Mouse (Mus musculus) heart, embryonic 14.5 days (tissue): ENCODE results near the gene Stra8. TPM values are rescaled to one million over a fixed set of nuclear protein-coding genes. Genes with fewer than 3 reads are reported as not detected.

Experiments used
- ATAC-seq: fragments of 200-750 bp; cut with Nextera tagmentation; 2 replicates; pipeline ENCODE4 v1.8.0; 2017; ENCODE audit warnings: low read depth, moderate TSS enrichment; ENCODE audit not compliant: insufficient number of reproducible peaks, insufficient read depth, low FRiP score
- H3K27ac ChIP-seq, 2 experiments: fragments of 200-500 bp in 1 of 2; fragments of 300-500 bp in 1 of 2; sonication (generic) in 1 of 2; replicated peaks in 1 of 2; 2 replicates each; pipeline ENCODE4 v1.5.1; 2012 to 2014; ENCODE audit warnings: low read depth in 2 of 2, low read length in 2 of 2, control low read depth in 1 of 2, mild to moderate bottlenecking in 1 of 2, mixed read lengths in 1 of 2; ENCODE audit not compliant: control insufficient read depth in 1 of 2, insufficient read depth in 1 of 2
- H3K27me3 ChIP-seq: fragments of 300-500 bp; sonication (generic); 2 replicates; pipeline ENCODE4 v1.6.1; 2014; ENCODE audit warnings: mild to moderate bottlenecking, low read length, control low read depth; ENCODE audit not compliant: control insufficient read depth, insufficient read depth
- H3K36me3 ChIP-seq: fragments of 300-500 bp; sonication (generic); 2 replicates; pipeline ENCODE4 v1.6.1; 2014; ENCODE audit warnings: mild to moderate bottlenecking, control low read depth, low read length, mixed read lengths; ENCODE audit not compliant: control insufficient read depth, insufficient read depth
- H3K4me1 ChIP-seq, 2 experiments: fragments of 200-500 bp in 1 of 2; fragments of 300-500 bp in 1 of 2; sonication (generic) in 1 of 2; 2 replicates each; pipeline ENCODE4 v1.6.1; 2012 to 2014; ENCODE audit warnings: low read length in 2 of 2, control low read depth in 1 of 2, mixed read lengths in 1 of 2; ENCODE audit not compliant: control insufficient read depth in 2 of 2, insufficient read depth in 2 of 2
- H3K4me2 ChIP-seq: fragments of 300-500 bp; sonication (generic); 2 replicates; pipeline ENCODE4 v1.6.1; 2014; ENCODE audit warnings: mild to moderate bottlenecking, low read length
- H3K4me3 ChIP-seq, 2 experiments: fragments of 200-500 bp in 1 of 2; fragments of 300-500 bp in 1 of 2; sonication (generic) in 1 of 2; 2 replicates each; pipeline ENCODE4 v1.5.1; 2012 to 2014; ENCODE audit warnings: low read length in 2 of 2, mild to moderate bottlenecking in 2 of 2, control low read depth in 1 of 2, low read depth in 1 of 2, moderate library complexity in 1 of 2; ENCODE audit not compliant: control insufficient read depth in 1 of 2, insufficient read depth in 1 of 2
- H3K9ac ChIP-seq: fragments of 300-500 bp; sonication (generic); 2 replicates; pipeline ENCODE4 v1.6.1; 2014; ENCODE audit warnings: mild to moderate bottlenecking, low read length
- H3K9me3 ChIP-seq: fragments of 300-500 bp; sonication (generic); 2 replicates; pipeline ENCODE4 v1.6.1; 2016; ENCODE audit warnings: low read length, control low read depth; ENCODE audit not compliant: control insufficient read depth
- WGBS: fragments of 180-500 bp; shearing (Covaris S2); extraction: QIAGEN DNeasy Blood & Tissue Kit; methylation state at CpG from one replicate; pipeline ENCODE4 v1.1.7; 2014; 5-methylcytosine and 5-hydroxymethylcytosine counted together
- polyA plus RNA-seq: library from polyadenylated mRNA; unstranded; fragments of >200 nt; fragmentation: Nextera tagmentation; extraction: Ambion mirVana; gene quantifications from 2 replicates; pipeline ENCODE4 v1.2.1, GENCODE M21; 2014

Gene Stra8
- polyA plus RNA-seq, 1 experiment from 2014 or later = not detected

DNA sequence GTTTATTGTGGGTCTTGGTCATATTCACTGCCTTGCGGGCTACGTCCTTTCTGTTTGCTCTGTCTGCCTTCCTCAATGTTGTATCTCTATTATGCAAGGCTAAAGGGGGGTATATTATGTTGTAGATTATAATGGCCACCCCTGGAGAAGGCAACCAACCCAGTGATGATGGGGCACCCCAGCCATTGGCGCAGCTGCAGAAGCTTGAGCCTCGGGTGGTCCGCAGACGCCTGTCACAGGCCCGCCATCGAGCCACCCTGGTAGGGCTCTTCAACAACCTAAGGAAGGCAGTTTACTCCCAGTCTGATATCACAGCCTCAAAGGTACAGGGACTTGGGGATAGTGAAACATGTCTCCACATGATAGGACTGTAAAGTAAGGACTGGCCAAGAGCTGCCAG lies 7.6 kb downstream of the Stra8 start:
- no peak overlapping the region for H3K27ac ChIP-seq
- 86% methylated on average over 8 of the region's 8 CpGs for WGBS
- ATAC-seq = no peak
- H3K4me2 ChIP-seq = no peak overlapping the region
- H3K4me3 ChIP-seq = no peak overlapping the region
- no peak overlapping the region for H3K9ac ChIP-seq
- no peaks in the 10 kb centered on the region for H3K27me3 ChIP-seq
- H3K4me1 ChIP-seq = no peaks in the 10 kb centered on the region
- no peaks in the 10 kb centered on the region for H3K36me3 ChIP-seq
- no peaks in the 10 kb centered on the region for H3K9me3 ChIP-seq

GRCm38 (mm10) chr6:34932633-34933032 lies 12.7 kb downstream of the Stra8 start:
- no peak overlapping the region for H3K4me2 ChIP-seq
- no peak overlapping the region for H3K4me3 ChIP-seq
- no peaks in the 10 kb centered on the region for H3K36me3 ChIP-seq
- no peak overlapping the region for H3K27ac ChIP-seq
- H3K27me3 ChIP-seq = no peaks in the 10 kb centered on the region
- no peak overlapping the region for H3K9ac ChIP-seq
- WGBS = 77% methylated on average over 1 of the region's 1 CpGs
- ATAC-seq = no peak
- no peaks in the 10 kb centered on the region for H3K4me1 ChIP-seq
- H3K9me3 ChIP-seq = no peaks in the 10 kb centered on the region

DNA sequence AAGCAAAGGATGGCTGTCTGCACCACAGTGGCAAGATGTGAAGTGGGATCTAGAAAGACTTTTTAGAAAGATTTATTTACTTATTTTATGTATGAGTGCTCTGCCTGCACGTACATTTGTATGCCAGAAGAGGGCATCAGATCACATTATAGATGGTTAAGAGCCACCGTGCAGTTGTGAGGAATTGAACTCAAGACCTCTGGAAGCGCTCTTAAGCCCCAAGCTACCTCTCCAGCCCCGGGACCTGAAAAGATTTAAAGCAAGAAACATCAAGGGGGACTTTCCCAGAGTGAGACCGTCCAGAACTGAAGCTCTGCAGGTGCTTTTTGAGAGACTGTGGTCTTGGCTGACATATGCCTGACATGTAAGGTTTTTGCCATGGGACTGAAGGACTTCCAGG lies 16.8 kb downstream of the Stra8 start:
- no peak for ATAC-seq
- WGBS = 66% methylated on average over 5 of the region's 5 CpGs

DNA sequence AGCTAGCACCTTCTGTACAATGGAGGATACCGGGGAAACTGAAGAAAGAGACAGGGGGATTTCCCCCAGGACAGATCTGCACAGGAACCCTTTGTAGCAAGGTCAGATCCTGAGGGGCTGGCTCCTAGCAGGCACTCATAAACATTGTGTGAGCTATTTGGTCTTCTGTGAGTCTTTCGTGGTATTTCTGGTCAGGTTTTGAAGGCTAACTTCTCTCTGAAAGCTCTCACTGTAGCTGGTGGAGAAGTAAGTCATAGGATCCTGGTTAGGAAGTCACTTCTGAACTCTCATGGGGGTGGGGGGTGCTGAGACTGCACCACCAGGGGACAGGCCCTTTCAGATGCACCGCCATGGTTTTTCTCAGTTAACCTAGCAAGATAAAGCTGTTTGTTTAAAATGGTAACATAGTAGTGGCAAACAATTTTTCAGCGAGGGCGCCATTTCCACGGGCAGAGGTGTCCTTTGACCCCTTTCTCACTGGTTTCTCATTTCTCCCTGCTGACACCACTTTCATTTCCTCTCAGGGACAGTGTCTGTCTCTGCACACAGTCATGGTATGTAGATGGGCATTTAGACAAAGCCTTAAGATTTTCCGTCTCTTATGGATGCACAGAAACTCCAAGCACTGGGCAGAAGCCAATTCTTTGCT lies 18.4 kb downstream of the Stra8 start:
- no peaks in the 10 kb centered on the region for H3K9me3 ChIP-seq
- ATAC-seq = no peak
- H3K4me3 ChIP-seq = no peak overlapping the region
- no peak overlapping the region for H3K9ac ChIP-seq
- 64% methylated on average over 7 of the region's 7 CpGs for WGBS
- H3K27me3 ChIP-seq = no peaks in the 10 kb centered on the region
- H3K27ac ChIP-seq = no peak overlapping the region
- peaks cover 0 to 4% of the 10 kb centered on the region in 2 experiments; a peak in 1 of 4 replicates for H3K4me1 ChIP-seq
- no peaks in the 10 kb centered on the region for H3K36me3 ChIP-seq
- H3K4me2 ChIP-seq = no peak overlapping the region

More for the DNA sequence above, 16.8 kb downstream of the Stra8 start:
- H3K4me3 ChIP-seq = no peak overlapping the region
- no peak overlapping the region for H3K4me2 ChIP-seq
- no peaks in the 10 kb centered on the region for H3K27me3 ChIP-seq
- peaks cover 0 to 4% of the 10 kb centered on the region in 2 experiments; a peak in 1 of 4 replicates for H3K4me1 ChIP-seq
- no peak overlapping the region for H3K27ac ChIP-seq
- H3K9me3 ChIP-seq = no peaks in the 10 kb centered on the region
- no peak overlapping the region for H3K9ac ChIP-seq
- H3K36me3 ChIP-seq = no peaks in the 10 kb centered on the region

DNA sequence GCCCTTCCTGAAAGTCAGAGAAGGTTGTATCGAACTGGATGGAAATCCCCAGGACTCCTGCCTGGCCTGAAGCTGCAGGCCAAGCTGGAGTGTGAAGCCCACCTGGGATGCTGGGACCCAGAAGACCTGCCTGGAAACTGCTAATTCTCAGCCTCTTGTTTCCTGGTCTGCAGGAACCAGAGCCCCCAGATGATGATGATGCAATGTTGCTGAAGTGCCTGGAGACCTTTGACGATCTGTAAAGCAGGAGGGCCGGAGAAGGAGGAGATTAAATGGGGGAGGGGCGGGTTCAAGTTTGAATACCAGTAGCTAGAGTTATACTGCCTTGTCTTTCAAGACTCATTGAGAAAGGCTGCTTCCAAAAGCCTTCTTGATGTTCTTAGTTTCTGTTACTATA lies 19.0 kb downstream of the Stra8 start:
- H3K36me3 ChIP-seq = no peaks in the 10 kb centered on the region
- no peaks in the 10 kb centered on the region for H3K9me3 ChIP-seq
- no peak overlapping the region for H3K9ac ChIP-seq
- no peak for ATAC-seq
- no peak overlapping the region for H3K4me3 ChIP-seq
- H3K4me1 ChIP-seq = peaks cover 0 to 4% of the 10 kb centered on the region in 2 experiments; a peak in 1 of 4 replicates
- H3K27me3 ChIP-seq = no peaks in the 10 kb centered on the region
- WGBS = 26% methylated on average over 4 of the region's 4 CpGs
- no peak overlapping the region for H3K4me2 ChIP-seq
- H3K27ac ChIP-seq = no peak overlapping the region

DNA sequence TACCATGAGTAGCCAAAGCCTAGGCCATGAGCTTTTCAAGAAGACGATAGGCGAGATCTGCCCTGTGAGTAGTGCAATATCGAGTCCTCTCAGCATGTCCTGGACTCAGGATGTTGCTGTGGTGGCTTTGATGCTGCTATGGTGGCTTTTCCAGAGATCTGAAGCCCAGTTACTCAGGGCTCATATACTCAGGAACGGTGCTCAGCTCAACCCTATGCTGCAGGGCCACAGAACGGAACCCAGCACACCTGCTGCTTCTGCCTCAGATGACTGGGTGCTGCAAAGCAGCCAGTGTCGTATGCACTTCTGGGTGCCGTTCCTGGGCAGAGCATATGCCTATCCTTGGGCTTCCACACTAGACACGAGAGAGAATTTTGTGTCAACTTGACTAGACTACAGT lies 19.5 kb downstream of the Stra8 start:
- 84% methylated on average over 8 of the region's 8 CpGs for WGBS
- Histone ChIP-seq H3K4me2 (no peak overlapping the region), H3K36me3 (no peaks in the 10 kb centered on the region), H3K4me1 (peaks cover 0 to 4% of the 10 kb centered on the region in 2 experiments; a peak in 1 of 4 replicates), H3K9ac (no peak overlapping the region), H3K27me3 (no peaks in the 10 kb centered on the region), H3K27ac (no peak overlapping the region), H3K9me3 (no peaks in the 10 kb centered on the region), H3K4me3 (no peak overlapping the region)
- ATAC-seq = no peak

DNA sequence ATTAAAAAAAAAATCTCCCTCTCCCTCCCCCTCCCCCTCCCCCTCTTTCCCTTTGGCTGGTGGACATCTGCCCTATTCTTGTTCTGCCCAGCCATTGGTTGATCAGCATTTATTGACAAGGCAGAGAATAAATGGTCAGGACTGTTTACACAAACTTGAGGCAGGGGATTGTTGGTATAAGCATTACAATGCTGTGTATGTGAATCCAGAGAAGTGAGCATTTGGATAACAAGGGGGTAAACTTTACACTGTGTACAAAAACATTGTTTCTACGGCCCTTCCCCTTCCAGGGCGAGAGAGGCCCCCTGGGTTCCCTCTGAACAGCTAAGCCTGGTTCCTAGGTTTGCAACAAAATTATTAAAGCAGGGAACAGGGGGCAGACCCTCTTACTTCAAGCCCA lies 21.5 kb downstream of the Stra8 start:
- Histone ChIP-seq H3K27ac (no peak overlapping the region), H3K9me3 (no peaks in the 10 kb centered on the region), H3K27me3 (no peaks in the 10 kb centered on the region), H3K9ac (no peak overlapping the region), H3K4me1 (peaks cover 0 to 4% of the 10 kb centered on the region in 2 experiments; a peak in 1 of 4 replicates), H3K4me3 (no peak overlapping the region), H3K4me2 (no peak overlapping the region), H3K36me3 (no peaks in the 10 kb centered on the region)
- no peak for ATAC-seq
- WGBS = 73% methylated on average over 2 of the region's 2 CpGs

DNA sequence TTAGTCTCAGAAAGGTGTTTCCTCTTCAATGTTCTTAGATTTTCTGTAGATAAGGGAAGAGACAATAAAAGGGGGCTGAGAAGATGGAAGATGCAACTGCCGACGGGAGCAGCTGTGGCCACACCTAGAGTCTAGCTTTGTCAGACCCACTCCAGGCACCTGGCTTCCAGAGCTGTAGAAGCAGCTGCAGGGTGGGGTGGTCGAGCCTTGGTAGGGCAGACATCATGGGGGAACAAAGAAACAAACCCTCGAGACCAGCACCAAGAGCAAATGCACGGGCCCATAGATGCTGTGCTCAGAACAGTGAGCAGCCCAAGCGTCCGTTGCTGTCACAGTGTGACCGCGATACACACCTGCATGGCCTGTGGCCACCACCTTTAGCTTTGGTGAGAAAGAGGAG lies 22.5 kb downstream of the Stra8 start:
- ATAC-seq = no peak
- Histone ChIP-seq H3K27me3 (no peaks in the 10 kb centered on the region), H3K4me2 (no peak overlapping the region), H3K9ac (no peak overlapping the region), H3K9me3 (peaks cover 3% of the 10 kb centered on the region; the same call in 1 of the 2 replicates), H3K36me3 (no peaks in the 10 kb centered on the region), H3K4me3 (no peak overlapping the region), H3K4me1 (peaks cover 0 to 4% of the 10 kb centered on the region in 2 experiments; a peak in 1 of 4 replicates), H3K27ac (no peak overlapping the region)
- 79% methylated on average over 9 of the region's 9 CpGs for WGBS
